Mouse (Mus musculus) leukemia stem cell, adult 10-12 weeks (primary cell): ENCODE measurements around the gene Lrrc9. TPM values are rescaled to one million over a fixed set of nuclear protein-coding genes. Genes with fewer than 3 reads are reported as not detected.

ENCODE experiments used
- polyA plus RNA-seq: library from polyadenylated mRNA; stranded (reverse); fragments of >175 nt; gene quantifications from 2 replicates; pipeline ENCODE4 v1.2.3, GENCODE M21; 2012; ENCODE audit warnings: low replicate concordance

Lrrc9 gene
- not detected in 2 replicates for polyA plus RNA-seq

GRCm38 (mm10) chr12:72441839-72442576, at the start of gene Lrrc9:
Lrrc9 (plus strand) TSS chr12:72441866.

GRCm38 (mm10) chr12:72408954-72409353, 32.7 kb upstream of the Lrrc9 start, which contains the start of gene Rtn1:
Rtn1 (minus strand) TSS chr12:72409054.

GRCm38 (mm10) chr12:72536021-72536597, 94.4 kb downstream of the Lrrc9 start, which contains the start of gene Pcnx4:
Pcnx4 (plus strand) TSS chr12:72536383.

Other genes with a start within 250 kb of the Lrrc9 start
- gene Rtn1, start 32.8 kb upstream of the Lrrc9 start, polyA plus RNA-seq, result 0.49 and 1.2 TPM in 2 replicates
- 0.44 and 1.2 TPM in 2 replicates for gene Pcnx4, start 94.5 kb downstream of the Lrrc9 start, polyA plus RNA-seq
- gene Gm4756, start 207.8 kb downstream of the Lrrc9 start, polyA plus RNA-seq, result not detected in 2 replicates
- 1.3 TPM in 1 of 2 replicates, not detected in the other for gene Dhrs7, start 223.0 kb downstream of the Lrrc9 start, polyA plus RNA-seq